Mouse (Mus musculus): ENCODE results near the gene Gm5105. TPM values are rescaled to one million over a fixed set of nuclear protein-coding genes. Genes with fewer than 3 reads are reported as not detected.

The Gm5105 gene
- total RNA-seq (2021) = not detected
- long read RNA-seq, experiment 1 = 0 reads
- long read RNA-seq, experiment 2 = 0 reads

GRCm38 (mm10) chr3:138067288-138067687, at the start of gene Gm5105:
Gene Gm5105, minus strand, starts transcription at chr3:138067388.
- DNase-seq = no peak

GRCm38 (mm10) chr3:138116871-138117270, 49.7 kb upstream of the Gm5105 start:
- DNase-seq = no peak

GRCm38 (mm10) chr3:138114106-138114505, 46.9 kb upstream of the Gm5105 start:
- DNase-seq = peak; percentile 18 to 23

GRCm38 (mm10) chr3:138110910-138111782, 44.0 kb upstream of the Gm5105 start:
- no peak for DNase-seq

GRCm38 (mm10) chr3:138106887-138107286, 39.7 kb upstream of the Gm5105 start:
- no peak for DNase-seq

GRCm38 (mm10) chr3:138105056-138105455, 37.9 kb upstream of the Gm5105 start:
- peak; percentile 44 to 46 for DNase-seq

GRCm38 (mm10) chr3:138103690-138104089, 36.5 kb upstream of the Gm5105 start:
- DNase-seq = no peak

GRCm38 (mm10) chr3:138101936-138102335, 34.7 kb upstream of the Gm5105 start:
- DNase-seq = no peak

- peak; percentile 26 to 44 for DNase-seq
Observed at GRCm38 (mm10) chr3:138097718-138098117, 30.5 kb upstream of the Gm5105 start.

- peak; percentile 54 to 55 for DNase-seq
Observed at GRCm38 (mm10) chr3:138096263-138097028, 29.3 kb upstream of the Gm5105 start.

GRCm38 (mm10) chr3:138095718-138096117, 28.5 kb upstream of the Gm5105 start:
- peak in 1 of 2 experiments; percentile 33 for DNase-seq

GRCm38 (mm10) chr3:138095301-138095700, 28.1 kb upstream of the Gm5105 start:
- no peak for DNase-seq

- DNase-seq = no peak
Observed at GRCm38 (mm10) chr3:138083896-138084295, 16.7 kb upstream of the Gm5105 start.

- no peak for DNase-seq
Observed at GRCm38 (mm10) chr3:138083073-138083637, 16.0 kb upstream of the Gm5105 start.

GRCm38 (mm10) chr3:138078701-138079100, 11.5 kb upstream of the Gm5105 start:
- DNase-seq = no peak

GRCm38 (mm10) chr3:138077476-138078340, 10.5 kb upstream of the Gm5105 start:
- no peak for DNase-seq

- DNase-seq = peak in 1 of 2 experiments; percentile 17
Observed at GRCm38 (mm10) chr3:138075209-138075608, 8.0 kb upstream of the Gm5105 start.

GRCm38 (mm10) chr3:138074214-138074613, 7.0 kb upstream of the Gm5105 start:
- DNase-seq = no peak

GRCm38 (mm10) chr3:138071476-138072073, 4.4 kb upstream of the Gm5105 start:
- DNase-seq = no peak

- DNase-seq = no peak
Observed at GRCm38 (mm10) chr3:138071004-138071403, 3.8 kb upstream of the Gm5105 start.

Measured in adrenal gland, postnatal 36 days (tissue).